Mouse (Mus musculus): Measurements from ENCODE around the gene Alg11.

The Alg11 gene

DNA sequence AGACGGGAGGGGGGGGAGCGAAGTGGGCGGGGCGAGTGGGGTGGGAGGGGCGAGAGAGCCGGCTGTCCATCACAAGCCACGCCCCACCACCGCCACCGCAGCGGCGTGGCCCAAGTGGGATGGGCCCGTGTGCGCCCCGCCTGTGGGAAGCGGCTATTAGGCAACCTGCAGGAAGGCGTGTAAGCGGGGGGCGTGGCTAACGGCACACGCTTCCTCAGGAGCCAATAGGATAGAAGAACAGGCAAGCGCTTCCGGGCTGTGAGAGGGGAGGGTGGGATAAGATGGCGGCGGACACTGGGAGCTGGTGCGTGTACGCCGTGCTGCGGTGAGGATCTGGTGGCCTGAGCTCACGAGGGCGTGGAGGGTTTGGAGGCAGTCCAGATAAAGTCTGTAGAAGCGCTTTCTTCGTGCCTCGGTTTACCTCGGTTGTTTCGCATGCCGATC is at the start of gene Alg11:
TSS of gene Alg11 (plus strand) at position 276 of the 444 bp plus-strand sequence.
- in situ Hi-C loops (cut with MseI, MboI), result no loop called here

DNA sequence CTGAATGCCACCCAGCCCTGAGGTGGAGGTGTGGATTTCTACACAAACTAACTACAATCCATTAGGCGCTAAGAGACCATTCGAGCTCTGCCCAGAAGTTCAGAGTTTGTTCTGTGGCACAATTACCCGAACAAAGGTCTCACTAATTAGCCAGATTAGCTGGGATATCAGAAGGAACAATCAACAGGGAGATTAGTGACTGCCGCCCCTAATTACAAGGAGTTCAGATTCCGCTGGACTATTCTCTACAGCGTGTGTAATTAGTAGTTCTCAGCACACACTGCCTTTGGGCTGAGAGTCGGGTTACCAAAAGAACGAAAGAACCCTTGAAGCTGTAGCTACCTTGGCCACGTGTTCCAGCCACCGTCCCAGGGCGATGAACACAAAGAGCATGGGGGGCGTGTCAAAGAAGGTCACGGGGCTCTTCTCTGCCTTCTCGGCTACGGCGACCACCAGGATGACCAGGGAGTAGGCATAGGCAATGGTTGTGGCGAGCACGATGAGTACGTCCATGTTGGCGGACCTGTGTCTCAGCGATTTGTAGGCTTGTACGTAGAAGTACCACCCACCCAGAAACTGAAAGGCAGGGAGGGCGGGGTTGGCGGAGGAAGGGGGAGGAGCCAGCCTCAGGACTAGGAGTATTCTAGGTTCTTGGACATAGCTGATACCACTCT is 47.4 kb upstream of the Alg11 start:
- in situ Hi-C loops (cut with MseI, MboI), result no loop called here

DNA sequence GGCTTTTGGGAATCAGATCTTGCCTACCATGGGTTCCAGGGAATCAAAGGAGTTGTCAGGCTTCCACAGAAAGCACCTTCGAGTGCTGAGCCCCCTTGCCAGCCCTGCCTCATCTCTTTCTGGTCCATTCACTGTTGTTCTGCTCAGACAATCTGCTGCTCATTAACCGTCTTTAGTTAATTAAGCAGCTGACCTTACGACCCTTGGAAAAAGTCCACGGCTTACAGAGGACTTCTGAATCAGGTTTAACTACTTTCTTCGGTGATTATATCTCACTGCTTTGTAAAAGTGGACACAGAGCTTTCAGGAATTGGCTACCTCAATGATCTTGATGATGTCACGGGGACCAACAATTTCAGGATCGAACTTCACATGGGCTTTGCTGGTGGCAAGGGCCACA is 42.8 kb upstream of the Alg11 start:
- in situ Hi-C loops (cut with MseI, MboI), result no loop called here

DNA sequence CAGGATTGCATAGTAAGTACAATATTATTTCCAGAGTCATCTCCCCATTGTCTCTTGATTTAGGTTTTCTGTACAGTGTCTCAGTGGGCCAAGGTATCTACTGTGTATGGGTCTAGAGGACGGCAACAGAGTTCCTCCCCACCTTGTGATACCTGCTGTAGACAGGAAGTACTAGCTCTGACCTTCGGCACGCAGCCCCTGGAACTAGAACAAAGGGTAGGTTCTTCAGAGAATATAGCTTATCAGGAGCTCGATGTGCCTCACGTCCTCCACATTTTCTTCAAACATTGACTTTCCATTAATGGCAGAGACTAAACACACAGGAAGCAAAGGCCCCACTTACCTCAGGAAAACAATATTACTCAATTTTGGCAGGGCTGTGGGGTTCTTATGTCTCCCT is 41.0 kb upstream of the Alg11 start:
- in situ Hi-C loops (cut with MseI, MboI), result no loop called here

DNA sequence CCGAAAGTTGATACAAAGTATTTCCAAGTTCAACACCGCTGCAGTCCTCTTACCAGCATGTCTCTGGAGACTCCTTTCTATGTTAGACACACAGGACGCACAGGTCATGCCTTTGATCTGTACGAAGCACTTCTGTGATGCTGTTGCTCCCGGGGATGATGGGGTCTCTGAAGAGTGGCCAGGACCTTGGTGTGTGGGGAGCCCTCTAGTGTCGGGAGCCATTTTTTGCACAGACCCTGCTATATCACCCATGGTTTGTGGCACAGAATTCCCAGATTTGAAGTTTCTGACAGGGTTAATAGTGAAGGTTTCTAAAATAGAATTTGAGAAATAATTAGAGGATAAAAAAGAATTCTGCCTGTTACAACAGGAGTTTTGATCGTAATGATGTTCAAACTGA is 38.3 kb upstream of the Alg11 start:
- in situ Hi-C loops (cut with MseI, MboI), result no loop called here

DNA sequence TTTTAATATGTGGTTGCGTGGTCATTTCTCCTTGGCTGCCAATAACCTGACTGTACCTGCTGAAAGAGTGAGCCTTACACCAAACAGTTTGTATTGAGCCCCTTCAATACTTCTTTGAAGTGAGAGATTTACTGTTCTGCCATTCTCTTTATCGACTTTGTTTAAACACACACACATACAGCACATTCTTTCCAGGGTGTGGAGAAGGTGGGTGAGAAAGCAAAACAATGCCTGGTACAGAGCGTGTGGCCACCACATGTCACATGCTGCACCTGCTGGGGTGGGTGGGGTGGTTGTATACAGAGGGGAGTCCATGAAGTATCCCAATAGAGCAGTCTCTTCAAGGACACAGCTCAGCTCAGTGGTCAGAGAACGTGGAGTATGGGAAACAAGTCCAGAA is 35.3 kb upstream of the Alg11 start:
- in situ Hi-C loops (cut with MseI, MboI), result no loop called here

DNA sequence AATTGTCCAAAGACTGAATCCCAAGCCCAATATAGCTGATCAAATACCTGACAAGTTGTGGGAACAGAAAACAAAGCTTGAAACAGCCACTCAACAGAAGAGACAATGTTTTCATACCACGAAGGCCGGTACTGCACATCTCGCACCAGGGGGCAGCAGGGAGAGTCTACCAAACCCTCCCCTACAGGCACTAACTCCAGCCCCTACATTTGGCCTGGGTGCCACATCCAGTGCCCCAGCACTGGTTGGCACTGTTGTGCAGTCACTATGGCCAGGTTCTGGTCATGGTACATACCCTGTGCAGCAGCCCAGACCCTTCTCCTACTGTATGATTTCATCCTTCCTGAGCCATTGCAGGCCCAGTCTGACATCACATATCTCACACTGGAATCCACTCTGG is 31.5 kb upstream of the Alg11 start:
- in situ Hi-C loops (cut with MseI, MboI), result no loop called here

DNA sequence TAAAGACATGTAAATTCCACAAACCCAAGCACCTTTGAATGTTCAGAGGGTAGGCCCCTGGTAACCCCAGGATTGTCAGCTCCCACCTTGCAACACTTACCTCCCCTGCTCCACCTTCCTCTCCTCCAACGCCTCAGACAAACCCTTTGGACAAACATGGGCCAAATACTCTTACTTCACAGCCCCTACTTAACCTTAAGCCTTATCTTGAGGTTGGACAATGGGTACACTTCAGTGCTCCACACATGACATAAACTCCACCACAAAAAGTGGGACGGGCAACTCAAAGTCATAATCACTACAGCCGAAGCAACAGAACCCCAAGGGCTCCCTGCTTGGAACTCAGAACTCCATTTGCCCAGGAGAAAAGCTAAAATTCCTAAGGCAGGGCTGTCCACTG is 29.5 kb upstream of the Alg11 start:
- in situ Hi-C loops (cut with MseI, MboI), result no loop called here

DNA sequence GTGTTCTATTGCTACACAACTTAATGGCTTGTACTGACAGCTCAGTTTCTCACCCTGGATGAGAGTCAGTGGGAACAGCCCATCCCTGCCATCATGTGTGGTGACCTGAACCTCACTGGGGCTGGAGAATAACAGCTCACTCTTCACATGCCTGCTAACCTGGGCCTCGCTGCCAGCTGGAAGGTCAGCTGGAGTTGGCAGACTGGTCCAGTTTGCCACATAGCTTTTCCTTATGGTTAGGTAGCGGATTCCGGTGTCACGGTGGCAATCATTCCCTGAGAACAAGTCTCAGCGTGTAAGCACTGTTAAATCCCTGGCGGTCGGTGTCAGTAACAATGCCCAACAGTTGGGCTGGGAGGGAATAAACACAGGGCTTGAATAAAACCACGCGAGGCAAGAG is 24.4 kb upstream of the Alg11 start:
- in situ Hi-C loops (cut with MseI, MboI), result no loop called here

DNA sequence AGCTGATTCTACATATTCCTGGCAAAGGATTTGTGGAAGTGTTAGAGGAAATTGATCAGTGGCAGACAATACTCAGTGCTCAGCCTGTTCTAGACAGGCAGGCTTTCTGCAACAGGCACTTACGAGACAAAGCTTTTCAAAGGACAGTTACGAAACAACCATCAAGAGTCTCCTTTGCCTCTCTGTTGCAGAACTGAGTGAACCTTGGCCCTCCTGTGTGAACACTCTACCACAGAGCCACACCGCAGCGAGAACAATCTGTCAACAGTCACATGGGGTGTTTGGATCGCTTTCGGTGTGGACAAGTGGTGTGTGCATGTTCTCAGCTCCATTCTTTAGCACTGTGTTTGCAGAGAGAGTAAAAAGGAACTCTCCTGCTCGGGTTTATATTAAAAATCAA is 23.5 kb upstream of the Alg11 start:
- in situ Hi-C loops (cut with MseI, MboI), result no loop called here

DNA sequence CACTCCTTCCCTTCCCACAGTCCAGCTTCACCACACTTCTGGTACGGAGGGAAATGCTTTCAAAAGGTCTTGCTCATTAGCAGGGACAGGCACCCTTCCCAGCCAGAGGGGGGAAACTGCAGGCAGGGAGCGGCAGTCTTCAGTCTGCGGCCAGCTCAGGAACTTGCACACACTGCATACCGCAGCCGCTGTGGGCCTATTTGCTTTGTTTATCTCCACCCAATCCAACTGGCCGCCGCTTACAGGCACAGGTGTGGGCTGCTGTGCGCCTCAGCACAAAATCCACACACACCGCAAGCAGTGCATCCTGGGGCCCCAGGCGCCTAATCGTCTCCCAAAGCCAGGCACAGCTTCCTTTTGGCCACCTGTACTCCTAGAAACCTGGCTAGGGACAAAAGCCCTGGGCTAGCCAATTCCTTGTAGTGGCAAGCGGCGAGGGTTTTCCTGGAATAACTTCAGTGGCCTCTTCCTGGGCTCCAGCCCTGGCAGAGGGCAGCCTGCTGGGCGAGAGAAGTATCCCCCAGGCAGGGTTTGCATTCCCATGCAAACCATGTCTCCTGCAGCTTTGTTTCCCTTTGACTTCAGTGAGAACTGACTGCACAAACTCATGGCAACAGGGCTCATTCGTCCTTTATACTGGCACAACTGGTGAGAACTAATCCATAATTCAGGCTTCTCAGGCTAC is 20.9 kb upstream of the Alg11 start:
- in situ Hi-C loops (cut with MseI, MboI), result loop anchor here (5.0 to 10.0 kb wide), 2 partner anchors 42 to 45 kb away; no protein-coding TSS in a partner anchor

DNA sequence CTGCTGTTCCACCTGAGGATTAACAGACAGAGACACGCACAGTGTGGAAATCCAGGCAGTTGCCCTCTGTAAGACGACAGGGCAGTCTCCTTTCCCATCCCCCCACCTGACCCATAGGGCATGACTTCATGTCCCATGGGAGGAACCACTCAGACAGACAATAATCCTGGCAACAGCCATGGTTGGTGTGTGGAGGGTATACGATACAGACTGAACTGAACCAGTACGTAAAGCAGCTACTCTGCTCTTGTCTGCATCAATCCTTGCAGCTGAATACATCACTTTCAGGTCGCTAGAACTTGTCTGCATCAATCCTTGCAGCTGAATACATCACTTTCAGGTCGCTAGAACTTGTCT is 20.4 kb upstream of the Alg11 start:
- in situ Hi-C loops (cut with MseI, MboI), result loop anchor here (5.0 to 10.0 kb wide), 2 partner anchors 43 to 45 kb away; no protein-coding TSS in a partner anchor

DNA sequence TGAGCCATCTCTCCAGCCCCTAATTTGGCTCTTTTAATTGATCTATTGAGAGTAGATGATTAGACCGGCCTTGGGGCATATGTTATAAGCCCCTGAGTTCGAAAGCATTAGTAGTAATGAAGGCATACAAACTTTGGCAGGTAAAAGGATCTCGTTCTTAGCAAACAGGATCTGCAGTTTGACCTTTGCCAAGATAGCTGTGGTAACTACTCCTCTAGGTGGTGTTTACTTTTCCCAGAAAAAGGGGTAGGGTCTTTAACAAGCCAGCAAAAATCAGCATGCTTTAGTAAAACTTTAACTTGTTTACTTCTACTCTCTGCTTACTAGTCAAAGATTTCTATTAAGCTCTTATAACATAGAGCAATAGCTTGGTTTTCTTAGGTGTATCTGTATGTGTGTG is 18.0 kb upstream of the Alg11 start:
- in situ Hi-C loops (cut with MseI, MboI), result loop anchor here (5.0 to 10.0 kb wide), 2 partner anchors 45 to 48 kb away; no protein-coding TSS in a partner anchor

DNA sequence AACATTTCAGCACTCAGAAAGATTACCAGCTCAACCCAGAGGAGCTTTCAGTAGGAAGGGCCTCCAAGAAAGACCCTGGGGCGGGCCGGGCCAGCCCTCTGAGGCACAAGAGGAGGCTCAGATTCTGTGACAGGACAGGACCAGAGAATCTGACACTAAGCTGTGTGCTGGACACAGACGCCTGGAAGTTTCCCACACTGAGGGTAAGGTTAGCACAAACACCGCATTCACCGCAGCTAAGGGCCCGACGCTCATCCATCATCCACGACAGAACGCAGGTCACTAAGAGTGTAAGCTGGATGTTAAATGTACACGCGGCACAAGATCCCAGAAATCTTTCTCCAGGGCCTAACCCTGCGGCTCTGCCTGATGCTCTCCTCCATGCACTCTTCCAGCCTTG is 16.8 kb upstream of the Alg11 start:
- in situ Hi-C loops (cut with MseI, MboI), result loop anchor here (5.0 to 10.0 kb wide), 2 partner anchors 46 to 49 kb away; no protein-coding TSS in a partner anchor

DNA sequence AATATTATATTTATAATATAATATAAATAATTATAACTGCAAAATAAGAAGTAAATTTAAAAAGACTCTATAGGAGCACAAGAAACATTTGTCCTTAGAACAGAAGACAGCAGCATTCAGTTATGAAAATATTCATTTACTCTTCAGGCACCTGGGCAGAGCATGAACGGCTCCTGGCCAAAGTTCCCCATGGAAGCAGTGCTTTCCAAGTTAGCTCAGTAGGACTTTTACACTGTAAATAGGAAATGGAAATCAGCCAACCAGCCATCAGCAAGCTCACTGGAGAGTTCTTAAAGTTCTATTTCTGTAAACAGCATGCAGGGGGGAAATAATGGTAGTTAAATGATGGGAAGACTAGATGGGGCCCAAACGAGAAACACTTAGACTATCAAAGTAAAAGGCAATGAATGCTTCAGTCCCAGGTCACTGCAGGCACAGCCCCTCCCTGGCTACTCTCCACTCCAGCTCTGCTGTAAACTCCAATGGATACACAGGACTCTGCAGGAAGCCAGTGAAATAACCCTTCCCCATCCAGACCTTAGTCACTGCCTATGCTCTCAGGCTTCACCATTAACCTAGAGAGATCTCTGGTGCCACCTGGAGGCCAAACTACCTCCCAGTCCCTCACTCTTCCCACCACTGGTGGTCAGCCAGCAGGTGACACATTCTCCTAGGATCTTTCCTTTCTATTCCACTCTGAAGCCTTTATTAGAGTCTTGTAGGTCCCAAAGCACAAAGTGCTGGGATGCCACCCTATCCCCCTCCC is 12.6 kb upstream of the Alg11 start:
- in situ Hi-C loops (cut with MseI, MboI), result loop anchor here in 1 of 2 experiments (10.0 kb wide), 1 partner anchor 53 kb away; no protein-coding TSS in a partner anchor

DNA sequence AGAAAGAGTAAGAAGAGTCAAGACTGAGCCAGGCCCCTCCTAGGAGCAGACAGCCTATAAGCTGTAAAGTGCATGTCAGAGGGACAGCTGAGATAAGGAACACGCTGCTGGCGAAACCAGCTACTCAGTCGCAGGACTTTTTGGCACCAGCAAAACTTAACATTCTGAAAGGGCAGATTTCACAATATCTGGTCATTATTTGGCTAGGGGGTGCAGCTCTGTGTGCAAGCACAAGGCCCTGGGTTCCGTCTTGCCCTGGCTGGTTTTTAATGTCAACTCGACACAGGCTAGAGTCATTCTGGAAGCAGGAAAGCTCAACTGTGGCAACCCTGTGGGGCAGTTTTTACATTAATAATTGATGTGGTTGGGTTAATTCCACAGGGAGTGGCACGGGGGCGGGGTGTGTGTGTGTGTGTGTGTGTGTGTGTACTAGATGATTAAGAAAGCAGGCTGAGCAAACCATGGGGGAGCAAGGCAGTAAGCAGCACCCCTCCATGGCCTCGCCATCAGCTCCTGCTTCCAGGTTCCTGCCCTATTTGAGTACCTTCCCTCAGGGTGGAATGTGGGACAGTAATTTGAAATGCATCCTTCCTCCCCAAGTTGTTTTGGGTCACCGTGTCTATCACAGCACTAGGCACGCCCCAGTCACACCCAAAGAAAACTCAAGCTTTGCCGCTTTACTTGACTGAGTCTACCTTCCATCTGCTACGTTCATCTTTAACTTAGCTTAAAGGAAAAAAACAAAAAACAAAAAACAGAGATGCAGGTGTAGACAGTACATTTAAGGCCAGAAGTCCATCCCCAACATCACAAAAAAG is 5.6 kb upstream of the Alg11 start:
- in situ Hi-C loops (cut with MseI, MboI), result no loop called here

DNA sequence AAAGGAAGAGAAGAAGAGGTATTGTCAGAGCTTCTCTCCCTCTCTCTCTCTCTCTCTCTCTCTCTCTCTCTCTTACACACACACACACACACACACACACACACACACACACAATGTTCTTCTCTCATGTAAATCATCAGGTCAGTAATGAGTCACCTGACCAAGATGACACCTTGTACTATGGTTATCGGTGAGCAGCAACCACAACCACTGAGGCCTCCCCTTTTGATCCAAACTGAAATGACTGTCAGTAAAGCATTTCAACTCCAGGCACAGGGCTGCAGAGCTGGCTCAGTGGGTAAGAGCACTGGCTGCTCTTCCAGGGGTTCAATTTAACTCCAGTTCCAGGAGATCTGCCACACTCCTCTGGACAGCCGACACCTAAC is 5.0 kb upstream of the Alg11 start:
- in situ Hi-C loops (cut with MseI, MboI), result no loop called here

DNA sequence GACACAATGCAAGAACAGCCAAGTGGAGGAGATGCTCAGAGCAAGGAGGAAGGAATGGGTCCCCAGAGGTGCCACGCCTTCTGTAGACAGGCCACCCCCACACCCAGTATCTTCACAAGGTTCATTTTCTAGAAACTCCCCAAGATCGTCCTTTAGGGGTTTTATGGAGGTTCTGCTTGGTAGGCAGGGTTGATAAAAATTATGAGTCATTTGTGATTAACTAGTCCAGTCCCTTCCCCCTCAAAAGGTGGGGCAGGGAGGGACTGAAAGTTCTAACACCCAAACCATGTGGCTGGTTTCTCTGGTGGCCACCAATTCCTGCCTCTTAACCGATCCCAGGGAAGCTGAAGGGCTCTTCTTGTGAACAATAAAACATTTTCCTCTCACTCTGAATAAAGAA is 3.7 kb upstream of the Alg11 start:
- in situ Hi-C loops (cut with MseI, MboI), result no loop called here

DNA sequence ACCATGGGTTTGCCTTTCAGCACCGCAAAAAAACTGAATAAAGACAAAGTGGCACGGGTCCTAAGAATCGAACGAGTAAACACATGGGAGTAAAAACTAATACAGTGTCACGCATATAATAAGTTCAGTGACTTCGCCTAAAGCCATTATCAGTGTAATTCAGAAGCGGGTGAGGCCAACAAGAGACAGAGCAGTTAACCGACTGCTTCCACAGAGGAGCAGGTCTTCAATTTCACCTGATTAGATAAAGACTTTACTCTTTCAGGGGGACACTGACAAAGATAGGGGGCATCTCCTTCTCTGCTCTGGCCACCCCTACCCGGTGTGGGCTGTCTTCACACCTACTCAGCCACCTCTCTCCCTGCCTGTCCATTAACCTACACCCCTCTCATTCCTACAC is 2.2 kb upstream of the Alg11 start:
- in situ Hi-C loops (cut with MseI, MboI), result no loop called here

DNA sequence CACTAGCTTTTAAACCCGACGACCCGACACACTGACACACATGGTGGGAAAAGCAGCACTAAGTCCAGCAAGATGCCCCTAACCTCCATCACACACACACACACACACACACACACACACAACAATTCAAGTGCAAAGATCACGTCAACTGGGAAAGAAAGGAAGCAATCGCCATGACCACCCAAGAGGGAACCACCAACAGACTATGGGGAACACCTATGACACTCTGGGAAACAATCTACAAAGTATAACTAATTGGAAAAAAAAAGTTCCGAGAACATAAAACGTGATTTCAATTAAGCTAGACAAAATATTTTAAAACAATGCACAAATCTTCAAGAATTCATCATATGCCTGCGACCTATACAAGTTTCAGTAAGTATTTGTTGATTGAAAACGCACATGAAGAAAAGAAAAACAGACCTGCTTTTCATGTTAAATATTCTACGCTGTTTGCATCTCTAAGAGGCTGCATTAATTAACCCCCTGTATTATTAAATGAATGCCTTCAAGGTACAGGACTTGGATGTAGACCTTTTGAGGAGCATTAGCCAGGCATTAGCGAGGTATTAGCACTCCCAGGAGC is 1.3 kb upstream of the Alg11 start:
- in situ Hi-C loops (cut with MseI, MboI), result no loop called here

DNA sequence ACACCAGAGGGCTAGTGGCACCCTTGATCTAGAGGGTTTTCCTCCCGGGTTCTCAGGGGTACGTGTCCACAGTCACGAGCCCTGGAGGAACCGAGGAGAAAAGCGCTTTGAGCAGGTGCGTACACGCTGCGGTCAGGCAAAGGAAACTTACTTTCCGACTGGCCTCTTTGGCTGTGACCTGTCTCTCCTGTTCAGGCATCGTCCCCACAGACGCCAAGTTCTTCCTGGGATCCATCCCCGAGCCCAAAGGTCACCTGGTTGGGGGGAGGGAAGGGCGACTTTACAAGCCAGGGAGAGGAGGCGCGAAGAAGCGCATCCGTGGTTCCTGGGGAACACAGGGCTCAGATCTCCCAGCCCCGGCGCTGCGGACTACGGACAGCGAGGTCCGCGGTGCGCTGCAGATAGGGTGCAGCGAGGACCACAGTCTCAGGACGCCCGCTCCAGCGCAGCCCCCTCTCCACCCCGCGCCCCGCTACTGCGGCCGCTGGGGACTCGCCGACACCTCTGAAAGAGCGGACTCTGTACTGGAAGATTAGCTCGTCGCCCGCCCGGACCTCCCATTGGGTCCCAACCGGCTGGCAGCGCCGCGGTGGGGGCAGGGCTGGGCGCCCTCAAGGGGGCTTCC is 588 bp upstream of the Alg11 start, which contains the start of gene Atp7b:
TSS of gene Atp7b (minus strand) at position 485 of the 625 bp plus-strand sequence.
- in situ Hi-C loops (cut with MseI, MboI), result no loop called here

Measured in mouse trophoblast stem cell (cell line).